Mouse (Mus musculus) liver, adult (tissue): ENCODE measurements around the gene Grin2a.
A peak's percentile ranks its signal among the peaks of the same experiment; 100 is the strongest.

Source experiments
- GATA4 ChIP-seq: IDR thresholded peaks from 2 replicates; pipeline ENCODE4 v1.6.1; 2014; ENCODE audit warnings: mild to moderate bottlenecking, low read length; ENCODE audit not compliant: insufficient replicate concordance

Gene Grin2a

DNA sequence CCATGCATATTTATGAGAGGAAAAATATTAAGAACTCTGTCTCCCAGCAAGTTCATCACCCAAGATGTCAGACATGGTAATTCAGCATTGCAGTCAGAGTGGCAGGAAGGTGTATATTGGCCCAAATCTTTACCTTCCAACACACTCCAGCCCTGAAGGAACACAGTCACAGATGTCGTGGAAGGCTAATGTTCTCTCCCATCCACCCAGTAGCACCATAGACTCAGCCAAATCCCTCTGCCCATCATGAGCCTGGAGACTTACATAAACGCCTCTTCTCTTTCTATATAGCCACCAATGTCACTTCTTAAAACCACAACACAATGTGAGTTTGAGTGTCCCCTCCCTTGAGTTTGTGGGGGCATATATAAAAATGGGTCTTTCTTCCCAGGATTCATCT, 406.2 kb downstream of the Grin2a start:
- no peak for TF ChIP-seq GATA4

DNA sequence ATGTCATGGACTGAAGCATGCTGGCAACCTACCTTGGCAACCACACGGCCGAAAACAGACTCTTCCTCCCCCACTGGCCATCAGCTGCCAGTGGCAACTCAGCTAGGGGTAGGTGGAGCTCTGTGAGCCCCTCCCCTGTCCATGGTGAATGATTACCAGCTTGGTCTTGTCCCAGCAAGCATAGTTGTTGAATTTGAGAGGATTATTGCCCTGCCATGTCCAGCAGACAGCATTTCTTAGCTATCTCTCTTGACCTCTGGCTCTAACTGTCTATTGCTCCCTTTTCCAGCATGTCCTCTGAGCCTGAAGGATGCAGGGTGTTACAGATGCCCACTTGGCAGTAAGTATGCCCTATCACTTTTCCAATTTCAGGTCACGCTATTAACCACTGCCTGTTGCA, 406.9 kb downstream of the Grin2a start:
- no peak for TF ChIP-seq GATA4

DNA sequence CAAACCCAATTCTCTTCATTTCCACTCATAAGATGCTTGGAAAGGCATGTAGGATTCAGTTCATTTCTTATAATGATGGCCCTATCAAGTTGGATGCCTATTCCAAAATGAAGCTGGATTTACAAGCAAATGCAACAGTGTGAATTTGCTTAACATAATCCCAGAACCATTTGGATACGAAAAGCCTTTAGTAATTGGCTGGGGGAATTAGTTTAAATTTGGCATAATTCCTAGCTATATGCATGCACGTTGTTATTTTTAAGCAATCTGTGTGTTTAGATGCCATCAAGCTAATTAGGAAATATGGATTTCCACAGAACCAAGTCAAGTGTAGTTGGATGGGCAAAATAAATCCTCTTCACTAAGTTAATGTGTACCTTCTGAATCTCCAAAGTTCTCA, 411.4 kb downstream of the Grin2a start:
- no peak for TF ChIP-seq GATA4

DNA sequence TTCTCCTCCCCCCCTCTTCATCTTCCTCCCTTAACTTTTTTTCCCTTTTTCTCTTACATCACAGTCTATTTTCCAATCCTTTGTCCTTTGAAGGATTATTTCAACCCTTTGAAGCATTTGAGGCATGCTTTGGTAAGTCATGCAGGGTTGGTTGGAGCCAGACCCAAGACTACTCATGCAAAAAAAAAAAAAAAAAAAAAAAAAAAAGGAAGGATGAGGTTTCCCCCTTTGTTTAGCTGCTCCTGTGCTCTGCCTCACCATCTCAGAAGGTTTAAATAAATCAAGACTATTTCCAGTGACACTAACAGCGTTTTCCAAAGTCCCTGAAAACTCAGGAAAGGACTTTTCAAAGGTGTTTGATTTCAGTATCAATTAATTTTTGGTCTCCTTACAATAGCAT, 423.6 kb downstream of the Grin2a start:
- no peak for TF ChIP-seq GATA4

DNA sequence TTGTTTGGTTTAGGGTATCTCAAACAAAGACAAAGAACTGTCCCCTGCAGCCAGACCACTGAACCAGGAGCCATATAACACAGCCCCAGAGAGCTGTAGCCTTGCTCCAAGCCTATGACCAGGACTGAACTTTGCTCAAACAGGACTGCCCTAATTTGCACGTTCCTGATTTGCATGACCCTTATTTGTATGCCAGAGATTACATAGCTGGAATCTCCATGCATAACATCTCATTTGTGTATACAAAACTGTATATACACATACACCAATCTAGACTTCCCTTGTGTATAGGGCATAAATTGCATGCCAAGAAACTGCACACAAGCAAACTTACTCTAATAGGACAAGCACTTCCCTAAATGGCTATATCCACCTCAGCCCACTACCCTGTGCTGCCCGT, 428.1 kb downstream of the Grin2a start:
- no peak for TF ChIP-seq GATA4

- TF ChIP-seq GATA4, result no peak
Measured at GRCm38 (mm10) chr16:9561816-9562215, 433.5 kb downstream of the Grin2a start.

- TF ChIP-seq GATA4, result no peak
Measured at GRCm38 (mm10) chr16:9535196-9535595, 460.2 kb downstream of the Grin2a start.

DNA sequence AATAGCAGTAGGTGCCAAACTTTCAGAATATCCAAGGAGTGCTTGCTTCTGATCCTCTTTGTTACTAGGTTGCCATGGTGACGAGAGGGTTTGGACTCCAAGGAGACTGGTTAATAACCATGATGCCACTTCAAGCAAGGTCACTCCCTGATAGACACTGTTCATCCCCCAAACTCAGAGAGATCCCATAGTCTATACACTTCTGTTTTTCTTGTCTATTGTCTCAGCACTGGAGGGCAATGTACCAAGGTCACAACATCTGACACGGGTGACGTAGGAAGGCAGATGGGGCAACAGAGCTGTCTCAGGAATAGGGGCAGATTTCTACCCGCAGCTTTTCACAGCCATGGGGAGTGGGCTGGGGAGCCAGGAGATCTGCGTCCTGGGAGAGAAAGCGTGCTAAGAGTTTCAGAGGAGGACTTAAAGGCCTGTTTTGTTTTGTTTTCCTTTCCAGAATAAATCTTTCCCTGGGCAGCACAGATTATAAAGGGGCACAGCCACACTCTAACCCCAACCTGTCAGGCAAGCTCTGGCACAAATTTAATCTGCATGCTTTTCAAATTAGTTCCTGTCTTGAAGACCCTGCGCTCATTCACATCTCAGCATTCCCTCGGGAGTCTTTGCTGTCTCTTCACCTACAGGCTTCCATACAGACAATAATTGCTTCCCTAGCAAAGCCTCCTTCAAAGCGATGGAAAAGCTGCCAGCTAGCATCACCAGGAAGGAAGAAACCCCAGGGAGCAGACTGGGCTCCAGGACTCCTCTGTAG, 461.6 kb downstream of the Grin2a start:
- no peak for TF ChIP-seq GATA4

GRCm38 (mm10) chr16:9532843-9533532, 462.4 kb downstream of the Grin2a start:
- no peak for TF ChIP-seq GATA4

GRCm38 (mm10) chr16:9527214-9527613, 468.1 kb downstream of the Grin2a start:
- TF ChIP-seq GATA4, result peak; percentile 97

DNA sequence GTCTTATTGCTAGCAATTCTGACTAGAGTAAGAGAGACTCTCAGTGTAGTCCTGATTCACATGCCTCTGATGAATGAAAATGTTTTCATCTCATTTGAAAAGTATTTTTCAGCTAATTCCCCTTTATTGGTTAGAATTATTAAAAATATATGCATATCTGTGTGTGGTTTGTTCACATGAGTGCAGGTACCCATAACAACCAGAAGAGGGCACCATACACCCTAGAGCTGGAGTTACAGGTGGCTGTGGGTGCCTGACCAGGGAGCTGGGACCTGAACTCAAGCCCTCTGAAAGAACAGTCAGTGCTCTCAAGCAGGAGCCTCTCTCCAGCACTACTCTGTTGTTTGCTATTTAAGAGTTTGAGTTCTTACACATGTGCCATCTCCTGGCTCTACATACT, 472.0 kb downstream of the Grin2a start:
- TF ChIP-seq GATA4, result no peak
